Mouse (Mus musculus): ENCODE data around the gene Hist2h3b. TPM values are rescaled to one million over a fixed set of nuclear protein-coding genes. Genes with fewer than 3 reads are reported as not detected.

Hist2h3b gene
- polyA plus RNA-seq, 1 experiment from 2014 or later, result 78.4 TPM

DNA sequence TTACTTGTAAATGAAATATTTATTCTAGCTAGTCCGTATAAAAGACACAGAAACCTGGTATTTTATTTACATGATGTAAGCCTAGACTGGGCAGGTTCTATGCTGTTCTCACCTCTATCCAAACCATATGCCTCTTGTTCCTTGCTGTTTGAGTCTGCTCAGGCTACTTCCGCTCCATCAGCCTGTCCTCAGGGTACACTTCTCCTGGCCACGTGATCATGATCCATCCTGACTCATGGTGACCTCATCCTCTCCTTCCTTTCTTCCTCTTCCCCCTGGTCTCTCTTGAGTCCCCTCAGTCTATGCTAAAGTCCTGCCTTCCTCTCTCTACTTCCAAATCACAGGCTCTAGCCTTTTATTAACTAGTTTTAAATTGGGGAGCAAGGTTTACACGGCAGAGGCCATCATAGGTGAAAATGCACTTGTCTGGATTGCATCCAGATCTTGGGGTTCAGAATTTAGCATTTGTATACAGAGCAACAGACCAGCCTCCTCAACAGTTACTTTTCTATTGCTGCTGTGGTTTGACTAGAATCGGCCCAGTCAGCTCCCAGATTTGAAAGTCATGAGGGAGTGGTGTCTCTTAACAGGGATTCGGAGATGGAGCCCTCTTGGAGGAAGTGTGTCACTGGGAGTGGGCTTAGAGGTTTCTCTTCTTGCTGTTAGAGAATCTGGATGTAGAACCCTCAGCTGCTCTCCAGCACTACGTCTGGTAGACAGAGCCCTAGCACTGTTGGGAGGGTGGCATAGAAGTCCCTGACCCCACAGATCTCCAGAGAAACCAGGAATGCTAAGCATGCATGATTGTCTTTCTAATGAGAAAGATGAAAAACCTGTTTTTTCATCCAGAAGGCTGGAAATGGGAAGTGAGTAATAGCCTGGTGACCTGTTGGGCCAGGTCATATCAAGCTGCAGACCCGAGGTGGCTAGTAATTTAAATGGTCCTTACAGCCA is 41.5 kb upstream of the Hist2h3b start:
- peak; percentile 25; the same call in 1 of the 2 replicates for ATAC-seq (ENCODE audit: low read depth)
- Histone ChIP-seq H3K4me3 (ENCODE audit: low read depth, low read length) (no peak overlapping the region), H3K9me3 (replicated peaks; ENCODE audit: control insufficient read depth, low read length) (no peaks in the 10 kb centered on the region), H3K4me1 (ENCODE audit: control insufficient read depth, low read depth, low read length) (peaks cover 28% of the 10 kb centered on the region), H3K36me3 (ENCODE audit: control insufficient read depth, insufficient read depth) (no peaks in the 10 kb centered on the region), H3K4me2 (ENCODE audit: low read depth, low read length) (no peak overlapping the region), H3K27me3 (ENCODE audit: control insufficient read depth, insufficient read depth, low read depth, low read length) (no peaks in the 10 kb centered on the region), H3K9ac (ENCODE audit: low read depth, low read length) (no peak overlapping the region), H3K27ac (ENCODE audit: low read length) (no peak overlapping the region)
- WGBS (ENCODE audit: insufficient replicate concordance), result 60% methylated on average over 8 of the region's 8 CpGs

- ATAC-seq (ENCODE audit: low read depth), result no peak
- H3K9ac ChIP-seq (ENCODE audit: low read depth, low read length), result no peak overlapping the region
- H3K27me3 ChIP-seq (ENCODE audit: control insufficient read depth, insufficient read depth, low read depth, low read length), result no peaks in the 10 kb centered on the region
- H3K9me3 ChIP-seq (replicated peaks; ENCODE audit: control insufficient read depth, low read length), result no peaks in the 10 kb centered on the region
- no peak overlapping the region for H3K4me2 ChIP-seq (ENCODE audit: low read depth, low read length)
- H3K4me1 ChIP-seq (ENCODE audit: control insufficient read depth, low read depth, low read length), result peaks cover 19% of the 10 kb centered on the region
- H3K4me3 ChIP-seq (ENCODE audit: low read depth, low read length), result no peak overlapping the region
- WGBS (ENCODE audit: insufficient replicate concordance), result 62% methylated on average over 2 of the region's 2 CpGs
- H3K27ac ChIP-seq (ENCODE audit: low read length), result no peak overlapping the region
- H3K36me3 ChIP-seq (ENCODE audit: control insufficient read depth, insufficient read depth), result no peaks in the 10 kb centered on the region
Measured at GRCm38 (mm10) chr3:96228828-96229227, 39.6 kb upstream of the Hist2h3b start.

DNA sequence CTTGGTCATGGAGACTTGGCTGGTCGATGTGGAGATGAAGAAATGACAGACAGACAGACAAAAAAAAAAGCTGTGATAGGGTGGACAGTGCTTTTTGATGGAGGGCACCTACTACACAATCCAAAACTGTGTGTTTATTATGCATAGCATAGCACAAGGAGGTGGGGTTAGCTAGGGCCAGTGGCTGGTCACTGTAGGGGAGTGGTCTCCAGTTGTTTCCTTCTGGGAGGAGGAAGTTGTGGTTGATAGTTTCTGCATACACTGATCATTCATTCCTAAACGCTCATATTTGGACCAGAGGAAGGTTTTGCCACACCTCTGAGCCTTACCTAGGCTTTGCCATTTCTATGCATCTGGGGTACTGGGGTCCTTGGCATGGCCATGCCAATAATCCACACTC is 38.0 kb upstream of the Hist2h3b start:
- no peak for ATAC-seq (ENCODE audit: low read depth)
- H3K4me1 ChIP-seq (ENCODE audit: control insufficient read depth, low read depth, low read length), result peaks cover 6% of the 10 kb centered on the region

DNA sequence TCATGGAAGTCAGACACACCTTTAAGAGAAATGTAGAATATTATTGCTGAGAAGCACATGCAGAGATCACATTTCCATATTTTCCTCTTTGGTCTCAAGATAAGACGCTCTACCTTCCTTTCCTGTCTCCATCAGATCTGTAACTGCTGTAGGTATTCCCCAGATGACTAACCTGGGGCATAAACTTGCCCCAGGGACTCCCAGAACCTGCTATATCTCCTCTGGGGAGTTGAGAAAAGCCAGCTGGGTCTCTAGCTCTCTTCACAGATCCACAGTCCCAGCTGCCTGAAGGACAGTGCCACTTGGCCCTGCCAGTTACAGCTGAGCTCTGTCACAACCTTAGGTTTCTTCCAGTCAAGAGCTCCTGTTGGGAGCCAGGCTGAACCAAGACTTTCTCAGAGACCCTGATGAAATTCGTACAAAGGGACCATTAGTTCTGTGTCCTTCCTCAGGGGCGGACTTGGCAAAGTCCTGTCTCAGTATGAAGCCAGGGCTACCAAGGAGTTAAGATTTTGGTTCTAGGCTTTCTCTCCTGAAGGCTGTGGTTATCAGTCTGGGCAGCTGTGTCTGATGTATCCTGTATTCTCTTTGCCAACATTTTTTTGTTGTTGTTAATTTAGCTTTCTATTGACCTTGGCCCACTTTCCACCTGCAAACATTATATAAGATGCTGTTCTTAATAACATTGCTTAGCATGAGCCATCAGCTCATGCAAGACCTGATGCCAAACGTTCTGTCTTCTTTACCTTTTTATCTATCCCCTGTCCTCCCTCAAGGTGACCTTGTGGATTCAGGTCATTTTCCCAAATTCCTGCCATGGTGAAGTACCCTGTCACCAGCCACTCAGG is 37.3 kb upstream of the Hist2h3b start:
- Histone ChIP-seq H3K4me2 (ENCODE audit: low read depth, low read length) (no peak overlapping the region), H3K9ac (ENCODE audit: low read depth, low read length) (peak overlapping the region; percentile 4; the same call in 1 of the 2 replicates), H3K27ac (ENCODE audit: low read length) (no peak overlapping the region), H3K36me3 (ENCODE audit: control insufficient read depth, insufficient read depth) (no peaks in the 10 kb centered on the region), H3K4me3 (ENCODE audit: low read depth, low read length) (no peak overlapping the region), H3K9me3 (replicated peaks; ENCODE audit: control insufficient read depth, low read length) (no peaks in the 10 kb centered on the region), H3K27me3 (ENCODE audit: control insufficient read depth, insufficient read depth, low read depth, low read length) (no peaks in the 10 kb centered on the region), H3K4me1 (ENCODE audit: control insufficient read depth, low read depth, low read length) (peaks cover 5% of the 10 kb centered on the region)
- WGBS (ENCODE audit: insufficient replicate concordance), result 55% methylated on average over 4 of the region's 4 CpGs
- no peak for ATAC-seq (ENCODE audit: low read depth)

More for the DNA sequence above, 38.0 kb upstream of the Hist2h3b start:
- no peak overlapping the region for H3K9ac ChIP-seq (ENCODE audit: low read depth, low read length)
- H3K27ac ChIP-seq (ENCODE audit: low read length), result no peak overlapping the region
- H3K9me3 ChIP-seq (replicated peaks; ENCODE audit: control insufficient read depth, low read length), result no peaks in the 10 kb centered on the region
- H3K36me3 ChIP-seq (ENCODE audit: control insufficient read depth, insufficient read depth), result no peaks in the 10 kb centered on the region
- no peak overlapping the region for H3K4me2 ChIP-seq (ENCODE audit: low read depth, low read length)
- WGBS (ENCODE audit: insufficient replicate concordance), result 32% methylated on average over 2 of the region's 2 CpGs
- H3K27me3 ChIP-seq (ENCODE audit: control insufficient read depth, insufficient read depth, low read depth, low read length), result no peaks in the 10 kb centered on the region
- H3K4me3 ChIP-seq (ENCODE audit: low read depth, low read length), result no peak overlapping the region

DNA sequence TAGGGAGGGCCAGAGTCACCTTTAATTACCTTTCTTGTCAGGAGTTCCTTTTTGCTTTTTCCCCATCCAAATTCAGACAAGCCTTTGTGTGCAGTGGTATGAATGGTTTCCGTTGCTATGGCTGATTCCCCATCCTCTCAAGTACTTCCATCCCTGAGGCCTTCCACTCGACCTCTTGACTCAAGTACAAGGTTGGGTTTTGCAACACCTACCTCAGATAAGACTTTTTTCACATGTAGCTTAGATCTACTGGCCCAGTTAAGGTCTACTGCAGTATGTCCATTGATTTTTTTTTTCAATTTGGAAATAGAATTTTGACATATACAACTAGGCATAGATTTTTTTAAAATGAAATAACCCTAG is 36.7 kb upstream of the Hist2h3b start:
- Histone ChIP-seq H3K9me3 (replicated peaks; ENCODE audit: control insufficient read depth, low read length) (no peaks in the 10 kb centered on the region), H3K9ac (ENCODE audit: low read depth, low read length) (no peak overlapping the region), H3K4me3 (ENCODE audit: low read depth, low read length) (no peak overlapping the region), H3K27me3 (ENCODE audit: control insufficient read depth, insufficient read depth, low read depth, low read length) (no peaks in the 10 kb centered on the region), H3K27ac (ENCODE audit: low read length) (no peak overlapping the region), H3K4me1 (ENCODE audit: control insufficient read depth, low read depth, low read length) (peaks cover 10% of the 10 kb centered on the region), H3K36me3 (ENCODE audit: control insufficient read depth, insufficient read depth) (no peaks in the 10 kb centered on the region), H3K4me2 (ENCODE audit: low read depth, low read length) (no peak overlapping the region)
- 56% methylated on average over 2 of the region's 2 CpGs for WGBS (ENCODE audit: insufficient replicate concordance)
- ATAC-seq (ENCODE audit: low read depth), result no peak

DNA sequence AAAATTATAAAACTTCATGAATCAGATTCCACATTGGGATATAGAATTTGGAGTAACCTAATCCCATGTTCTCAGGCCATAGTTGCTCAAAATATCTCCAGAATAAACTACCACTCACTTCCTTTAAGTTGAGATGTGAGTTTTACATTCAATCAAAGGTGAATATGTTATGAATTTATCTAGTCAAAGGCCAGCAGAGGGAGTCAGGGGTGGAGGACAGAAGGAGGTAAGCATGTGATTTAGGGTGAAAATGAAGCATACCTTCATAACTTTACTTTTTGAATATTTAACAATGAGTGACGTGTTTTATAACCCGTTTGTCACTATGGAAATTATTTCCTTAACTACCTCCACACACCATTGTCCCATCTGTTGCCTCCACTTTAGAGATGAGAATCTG is 33.5 kb upstream of the Hist2h3b start:
- Histone ChIP-seq H3K9ac (ENCODE audit: low read depth, low read length) (no peak overlapping the region), H3K4me1 (ENCODE audit: control insufficient read depth, low read depth, low read length) (peaks cover 14% of the 10 kb centered on the region), H3K27me3 (ENCODE audit: control insufficient read depth, insufficient read depth, low read depth, low read length) (no peaks in the 10 kb centered on the region), H3K27ac (ENCODE audit: low read length) (no peak overlapping the region; the same call in 1 of the 2 replicates), H3K4me2 (ENCODE audit: low read depth, low read length) (no peak overlapping the region), H3K9me3 (replicated peaks; ENCODE audit: control insufficient read depth, low read length) (no peaks in the 10 kb centered on the region), H3K36me3 (ENCODE audit: control insufficient read depth, insufficient read depth) (no peaks in the 10 kb centered on the region), H3K4me3 (ENCODE audit: low read depth, low read length) (no peak overlapping the region)
- ATAC-seq (ENCODE audit: low read depth), result no peak
- WGBS (ENCODE audit: insufficient replicate concordance), result 66% methylated on average over 2 of the region's 2 CpGs

GRCm38 (mm10) chr3:96235836-96236235 is 32.6 kb upstream of the Hist2h3b start:
- Histone ChIP-seq H3K27ac (ENCODE audit: low read length) (peak overlapping the region; percentile 29; the same call in 1 of the 2 replicates), H3K9ac (ENCODE audit: low read depth, low read length) (peak overlapping the region; percentile 1; the same call in 1 of the 2 replicates), H3K36me3 (ENCODE audit: control insufficient read depth, insufficient read depth) (no peaks in the 10 kb centered on the region), H3K4me1 (ENCODE audit: control insufficient read depth, low read depth, low read length) (peaks cover 16% of the 10 kb centered on the region), H3K4me3 (ENCODE audit: low read depth, low read length) (peak overlapping the region; percentile 69), H3K27me3 (ENCODE audit: control insufficient read depth, insufficient read depth, low read depth, low read length) (no peaks in the 10 kb centered on the region), H3K4me2 (ENCODE audit: low read depth, low read length) (peak overlapping the region; percentile 74; the same call in 1 of the 2 replicates), H3K9me3 (replicated peaks; ENCODE audit: control insufficient read depth, low read length) (no peaks in the 10 kb centered on the region)
- ATAC-seq (ENCODE audit: low read depth), result no peak
- WGBS (ENCODE audit: insufficient replicate concordance), result 63% methylated on average over 3 of the region's 3 CpGs

- Histone ChIP-seq H3K4me1 (ENCODE audit: control insufficient read depth, low read depth, low read length) (peaks cover 25% of the 10 kb centered on the region), H3K9ac (ENCODE audit: low read depth, low read length) (peak overlapping the region; percentile 84), H3K4me2 (ENCODE audit: low read depth, low read length) (peak overlapping the region; percentile 74), H3K9me3 (replicated peaks; ENCODE audit: control insufficient read depth, low read length) (no peaks in the 10 kb centered on the region), H3K27ac (ENCODE audit: low read length) (peak overlapping the region; percentile 92), H3K27me3 (ENCODE audit: control insufficient read depth, insufficient read depth, low read depth, low read length) (no peaks in the 10 kb centered on the region), H3K4me3 (ENCODE audit: low read depth, low read length) (peak overlapping the region; percentile 69), H3K36me3 (ENCODE audit: control insufficient read depth, insufficient read depth) (no peaks in the 10 kb centered on the region)
- WGBS (ENCODE audit: insufficient replicate concordance), result 73% methylated on average over 4 of the region's 4 CpGs
- no peak for ATAC-seq (ENCODE audit: low read depth)
Measured at GRCm38 (mm10) chr3:96236834-96237334, 31.6 kb upstream of the Hist2h3b start.
